Mouse (Mus musculus): ENCODE measurements around the gene Olfr381. TPM values are rescaled to one million over a fixed set of nuclear protein-coding genes. Genes with fewer than 3 reads are reported as not detected.

The Olfr381 gene
- polyA plus RNA-seq (2015; fragmentation: Illumina TruSeq; extraction: RNeasy Lipid Tissue Mini Kit (QIAGEN cat#74804); ENCODE audit: insufficient read depth, low read depth, low replicate concordance), result not detected

DNA sequence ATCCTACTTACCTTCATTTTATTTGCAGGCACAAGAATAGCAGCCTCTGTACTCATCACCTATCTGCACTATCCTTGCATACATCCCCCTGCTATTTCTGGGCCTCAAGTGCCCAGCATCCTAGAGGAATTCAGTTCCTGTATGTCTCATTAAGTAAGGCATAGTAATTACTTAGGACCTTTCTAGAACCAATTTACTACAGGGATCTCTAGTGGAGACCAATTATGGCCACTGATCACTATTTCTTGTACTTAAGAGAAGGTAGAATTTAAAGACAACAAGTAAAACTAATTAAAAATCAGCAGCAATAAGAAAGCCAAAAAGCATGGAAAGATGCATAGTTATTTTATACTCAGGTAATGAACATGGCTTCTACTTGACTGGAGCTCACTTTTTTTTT, at the start of gene Olfr381:
TSS of gene Olfr381 (minus strand) at position 101 of the 400 bp plus-strand sequence.

DNA sequence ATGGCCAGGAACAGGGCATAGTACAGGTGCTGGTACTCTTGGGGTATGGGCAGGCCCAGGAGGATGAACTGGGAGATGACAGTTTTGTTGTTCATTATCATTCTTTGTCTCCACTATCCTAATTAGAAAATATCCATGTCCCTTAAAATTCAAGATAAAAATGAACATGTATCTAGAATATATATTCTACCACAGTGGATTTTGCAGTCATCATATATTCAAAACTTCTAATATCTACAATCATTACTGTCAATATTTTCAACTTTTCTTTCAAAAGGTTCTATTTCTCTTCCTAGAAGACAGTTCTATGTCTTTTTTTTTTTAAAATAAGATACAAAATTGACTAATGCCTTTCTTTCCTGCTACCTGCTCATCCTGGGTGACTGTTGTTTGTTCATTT, 25.7 kb upstream of the Olfr381 start, which contains the start of gene Olfr382:
TSS of gene Olfr382 (minus strand) at position 101 of the 400 bp plus-strand sequence.

DNA sequence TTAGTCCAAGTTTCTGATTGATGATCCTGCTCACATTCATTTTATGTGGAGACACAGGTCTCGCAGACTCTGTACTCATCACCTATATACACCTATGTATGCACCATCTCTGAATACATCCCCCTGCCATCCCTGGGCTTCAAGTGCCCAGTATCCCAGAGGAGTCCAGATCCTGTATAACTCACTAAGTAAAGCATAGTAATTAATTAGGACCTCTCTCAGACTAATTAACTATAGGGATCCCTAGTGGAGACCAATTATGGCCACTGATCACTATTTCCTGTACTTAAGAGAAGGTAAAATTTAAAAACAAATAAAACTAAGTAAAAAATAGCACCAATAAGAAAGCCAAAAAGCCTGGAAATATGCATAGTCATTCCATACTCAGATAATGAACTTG, 34.0 kb downstream of the Olfr381 start, which contains the start of gene Olfr380:
TSS of gene Olfr380 (minus strand) at position 101 of the 400 bp plus-strand sequence.

Other genes starting within 250 kb of the Olfr381 start
- not detected for gene Trpv3, start 224.2 kb downstream of the Olfr381 start, polyA plus RNA-seq (2015; fragmentation: Illumina TruSeq; extraction: RNeasy Lipid Tissue Mini Kit (QIAGEN cat#74804); ENCODE audit: insufficient read depth, low read depth, low replicate concordance)
- 1.7 TPM for gene Aspa, start 162.0 kb downstream of the Olfr381 start, polyA plus RNA-seq (2015; fragmentation: Illumina TruSeq; extraction: RNeasy Lipid Tissue Mini Kit (QIAGEN cat#74804); ENCODE audit: insufficient read depth, low read depth, low replicate concordance)
- gene Gm49340, start 161.9 kb downstream of the Olfr381 start, polyA plus RNA-seq (2015; fragmentation: Illumina TruSeq; extraction: RNeasy Lipid Tissue Mini Kit (QIAGEN cat#74804); ENCODE audit: insufficient read depth, low read depth, low replicate concordance), result not detected
- gene Spata22, start 161.9 kb downstream of the Olfr381 start, polyA plus RNA-seq (2015; fragmentation: Illumina TruSeq; extraction: RNeasy Lipid Tissue Mini Kit (QIAGEN cat#74804); ENCODE audit: insufficient read depth, low read depth, low replicate concordance), result not detected
- not detected for gene Olfr20, start 140.8 kb downstream of the Olfr381 start, polyA plus RNA-seq (2015; fragmentation: Illumina TruSeq; extraction: RNeasy Lipid Tissue Mini Kit (QIAGEN cat#74804); ENCODE audit: insufficient read depth, low read depth, low replicate concordance)
- not detected for gene Olfr376, start 120.4 kb downstream of the Olfr381 start, polyA plus RNA-seq (2015; fragmentation: Illumina TruSeq; extraction: RNeasy Lipid Tissue Mini Kit (QIAGEN cat#74804); ENCODE audit: insufficient read depth, low read depth, low replicate concordance)
- gene Olfr1, start 92.0 kb downstream of the Olfr381 start, polyA plus RNA-seq (2015; fragmentation: Illumina TruSeq; extraction: RNeasy Lipid Tissue Mini Kit (QIAGEN cat#74804); ENCODE audit: insufficient read depth, low read depth, low replicate concordance), result not detected
- gene Olfr378, start 63.1 kb downstream of the Olfr381 start, polyA plus RNA-seq (2015; fragmentation: Illumina TruSeq; extraction: RNeasy Lipid Tissue Mini Kit (QIAGEN cat#74804); ENCODE audit: insufficient read depth, low read depth, low replicate concordance), result not detected
- gene Olfr380, start 34.1 kb downstream of the Olfr381 start, polyA plus RNA-seq (2015; fragmentation: Illumina TruSeq; extraction: RNeasy Lipid Tissue Mini Kit (QIAGEN cat#74804); ENCODE audit: insufficient read depth, low read depth, low replicate concordance), result not detected
- not detected for gene Olfr382, start 25.6 kb upstream of the Olfr381 start, polyA plus RNA-seq (2015; fragmentation: Illumina TruSeq; extraction: RNeasy Lipid Tissue Mini Kit (QIAGEN cat#74804); ENCODE audit: insufficient read depth, low read depth, low replicate concordance)
- not detected for gene Olfr385, start 101.4 kb upstream of the Olfr381 start, polyA plus RNA-seq (2015; fragmentation: Illumina TruSeq; extraction: RNeasy Lipid Tissue Mini Kit (QIAGEN cat#74804); ENCODE audit: insufficient read depth, low read depth, low replicate concordance)
- not detected for gene Olfr384, start 107.0 kb upstream of the Olfr381 start, polyA plus RNA-seq (2015; fragmentation: Illumina TruSeq; extraction: RNeasy Lipid Tissue Mini Kit (QIAGEN cat#74804); ENCODE audit: insufficient read depth, low read depth, low replicate concordance)
- gene Zfp735, start 197.2 kb upstream of the Olfr381 start, polyA plus RNA-seq (2015; fragmentation: Illumina TruSeq; extraction: RNeasy Lipid Tissue Mini Kit (QIAGEN cat#74804); ENCODE audit: insufficient read depth, low read depth, low replicate concordance), result not detected

Measured in pancreas, adult 10 weeks (tissue).